Mouse (Mus musculus) adrenal gland, adult 8-10 months (tissue): ENCODE data around the gene Mettl6. TPM values are rescaled to one million over a fixed set of nuclear protein-coding genes. Genes with fewer than 3 reads are reported as not detected.
"Not testable (repeated sequence)": the region's sequence is repeated elsewhere in the genome, so short reads cannot be mapped to it uniquely, and the experiment has no call there.

ENCODE experiments used
- DNase-seq: peaks from one replicate; pipeline ENCODE4 v3.0.0; 2022
- total RNA-seq, 4 experiments: library from RNA; stranded (reverse); gene quantifications; 2 replicates each; pipeline ENCODE4 v1.2.4; 2022

The Mettl6 gene
- total RNA-seq, 4 experiments from 2014 or later = 22.4 to 33.2 (median 27.2) TPM

DNA sequence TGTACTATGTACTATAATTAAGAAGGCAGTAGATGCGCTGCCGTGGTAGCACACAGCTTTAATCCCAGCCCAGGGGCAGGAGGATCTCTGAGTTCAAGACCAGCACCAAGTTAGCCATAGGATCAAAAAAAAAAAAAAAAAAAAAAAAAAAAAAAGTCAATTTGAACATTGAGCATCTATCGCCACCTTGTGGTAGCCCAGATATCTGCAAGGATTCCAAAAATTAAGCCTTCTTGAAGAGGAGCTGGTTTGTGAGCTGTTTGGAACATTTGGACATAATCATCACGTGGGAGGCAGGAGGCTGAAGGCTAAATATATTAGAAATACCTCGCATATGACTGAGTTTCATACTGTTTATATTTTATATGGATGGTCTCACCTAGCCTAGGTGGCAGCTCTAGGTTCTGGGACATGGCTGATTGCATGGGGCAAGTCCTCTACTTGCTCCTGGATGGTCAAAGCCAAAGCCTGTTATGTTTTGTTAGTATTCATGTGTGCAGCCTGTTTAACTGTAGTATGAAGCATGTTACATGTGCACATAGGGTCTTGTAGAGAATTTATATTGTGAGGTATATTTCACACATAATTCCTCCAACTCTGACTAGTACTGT, 22.3 kb downstream of the Mettl6 start:
- DNase-seq = no peak

DNA sequence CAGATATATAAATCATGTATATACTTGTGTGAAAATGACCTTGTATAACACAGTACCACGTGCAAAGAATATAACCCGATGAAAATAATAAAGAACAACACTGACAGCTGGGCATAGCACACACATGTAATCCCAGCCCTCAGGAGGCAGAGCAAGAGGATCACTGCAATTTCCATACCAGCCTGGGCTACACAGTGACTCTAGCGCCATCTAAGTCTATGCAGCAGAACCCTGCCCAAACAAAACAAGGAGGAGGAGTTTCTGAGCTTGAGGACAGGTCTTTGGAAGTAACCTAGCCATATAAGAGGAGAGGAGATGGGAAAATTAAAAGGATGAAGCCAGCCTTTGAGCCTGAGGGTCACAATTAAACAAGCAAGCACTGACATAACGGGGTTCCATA, 25.1 kb downstream of the Mettl6 start:
- DNase-seq = no peak

DNA sequence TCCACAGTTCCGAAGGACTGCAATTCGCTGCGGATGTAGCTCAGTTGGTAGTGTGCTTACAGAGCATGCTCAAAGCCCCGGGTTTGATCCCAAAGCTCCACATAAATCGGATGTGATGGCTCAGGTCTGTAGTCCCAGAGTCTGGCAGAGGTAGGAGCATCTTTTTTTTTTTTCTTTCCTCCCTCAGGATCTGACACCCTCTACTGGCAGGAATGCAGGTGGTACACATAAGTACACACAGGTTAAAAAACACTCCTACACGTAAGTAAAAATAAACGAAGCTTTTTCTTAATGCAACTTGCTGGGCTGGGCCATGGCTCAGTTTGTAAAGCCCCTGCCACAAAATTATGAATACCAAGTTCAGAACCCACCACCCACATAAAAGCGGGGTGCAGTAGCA, 30.7 kb downstream of the Mettl6 start:
- DNase-seq = no peak

DNA sequence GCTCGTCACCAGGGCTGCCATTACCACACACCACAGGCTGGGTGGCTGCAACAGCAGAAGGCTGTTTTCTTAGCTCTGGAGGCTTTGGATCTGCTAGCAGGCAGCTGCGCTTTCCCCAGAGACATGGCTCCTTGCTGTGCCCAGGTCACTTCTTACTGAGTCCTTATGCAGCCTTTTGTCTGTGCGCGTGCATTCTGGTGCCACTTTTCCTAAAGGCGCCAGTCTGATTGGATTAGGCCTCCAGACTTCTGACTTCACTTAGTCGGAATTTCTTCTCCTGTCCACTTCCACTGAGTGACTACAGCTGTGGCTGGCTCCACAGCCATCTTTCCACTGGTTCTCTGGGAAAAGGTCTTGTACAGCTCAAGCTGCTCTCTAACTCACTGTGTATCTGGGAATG, 32.0 kb downstream of the Mettl6 start:
- DNase-seq = no peak

DNA sequence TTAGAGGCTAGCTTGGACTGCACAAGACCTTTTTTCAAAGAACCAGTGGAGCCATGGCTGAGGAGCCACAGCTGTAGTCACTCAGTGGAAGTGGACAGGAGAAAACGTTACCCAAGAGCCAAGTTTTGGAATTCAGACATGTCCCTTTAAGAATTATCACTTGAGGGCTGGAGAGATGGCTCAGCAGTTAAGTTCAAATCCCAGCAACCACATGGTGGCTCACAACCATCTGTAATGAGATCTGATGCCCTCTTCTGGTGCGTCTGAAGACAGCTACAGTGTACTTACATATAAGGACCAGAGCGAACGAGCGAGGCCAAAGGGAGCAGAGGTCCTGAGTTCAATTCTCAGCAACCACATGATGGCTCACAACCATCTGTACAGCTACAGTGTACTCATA, 32.6 kb downstream of the Mettl6 start:
- DNase-seq = not testable (repeated sequence)

DNA sequence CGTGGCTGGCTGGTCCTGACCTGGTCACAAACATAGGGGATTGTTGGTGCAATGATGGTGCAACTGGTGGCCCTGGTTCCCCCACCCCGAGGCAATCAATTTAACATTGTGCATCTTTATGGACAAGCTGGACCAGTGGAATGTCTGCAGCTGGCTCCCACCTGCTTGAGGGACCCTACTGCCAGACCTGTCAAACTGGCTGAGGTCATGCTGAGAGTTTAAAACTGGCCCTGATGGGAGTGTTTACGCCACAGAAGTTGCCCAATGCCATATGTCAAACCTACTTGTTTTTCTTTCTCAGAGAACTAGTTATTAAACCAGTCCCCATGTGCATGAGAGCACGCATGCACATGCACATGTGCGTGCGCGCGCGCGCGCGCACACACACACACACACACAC, 36.8 kb downstream of the Mettl6 start:
- DNase-seq = no peak

DNA sequence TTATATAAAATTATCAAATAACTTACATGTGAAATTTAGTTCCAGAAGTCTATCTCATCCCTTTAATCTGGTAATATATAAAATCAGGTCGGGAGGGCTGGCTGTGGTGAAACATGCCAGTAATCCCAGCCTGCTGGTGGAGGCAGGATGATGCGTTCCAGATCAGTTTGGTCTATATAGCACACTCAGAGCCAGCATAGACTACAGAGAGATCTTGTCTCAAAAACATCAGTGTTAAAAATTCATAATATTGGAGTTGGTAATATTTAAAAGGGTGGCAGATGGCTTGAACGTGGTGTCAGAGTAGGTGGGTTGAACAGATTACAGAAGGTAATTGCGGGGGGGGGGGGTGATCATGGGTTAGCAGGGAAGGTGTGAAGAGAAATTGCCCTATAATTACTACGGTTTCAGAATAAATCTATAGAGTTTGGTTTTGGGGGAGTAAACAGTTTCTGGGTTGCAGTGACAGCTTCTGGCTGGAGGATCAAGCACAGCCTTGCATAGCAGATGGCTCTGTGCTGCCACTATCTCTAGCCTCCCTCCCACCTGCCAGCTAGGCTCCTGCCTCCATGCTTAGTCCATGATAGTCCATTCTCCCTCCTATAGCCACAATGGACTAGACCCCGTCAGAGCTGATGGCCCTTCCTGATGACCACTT, 38.6 kb downstream of the Mettl6 start:
- no peak for DNase-seq

DNA sequence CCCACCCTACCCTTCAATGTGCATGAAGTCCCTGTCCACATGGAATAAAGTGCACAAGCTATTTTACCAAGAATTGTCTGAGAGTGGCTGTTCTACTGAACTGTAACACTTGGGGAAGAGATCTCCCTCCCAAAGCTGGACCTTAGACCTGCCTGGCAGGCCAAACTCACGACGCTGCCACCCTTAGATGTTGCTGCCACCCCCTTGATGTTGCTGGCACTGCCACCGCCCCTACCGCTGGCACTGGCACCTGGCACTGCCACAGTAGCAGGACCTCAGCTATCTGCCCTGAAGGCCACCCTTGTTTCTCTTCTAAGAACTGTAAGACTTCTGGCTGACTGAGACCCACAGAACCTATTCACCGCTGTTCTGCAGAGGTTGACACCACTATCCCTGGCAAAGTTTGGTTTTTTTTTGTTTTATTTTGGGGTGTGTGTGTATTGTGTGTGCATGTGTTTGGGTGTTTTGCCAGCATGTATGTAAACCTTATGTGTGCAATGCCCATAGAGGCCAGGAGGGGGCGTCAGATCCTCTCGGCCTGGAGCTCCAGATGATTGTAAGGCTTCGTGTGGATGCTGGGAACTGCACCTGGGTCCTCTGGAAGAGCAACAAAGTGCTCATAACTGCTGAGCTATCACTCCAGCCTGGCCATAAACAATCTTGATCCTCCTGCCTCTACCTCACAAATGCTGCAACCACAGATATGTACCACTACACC, 39.8 kb downstream of the Mettl6 start:
- no peak for DNase-seq

DNA sequence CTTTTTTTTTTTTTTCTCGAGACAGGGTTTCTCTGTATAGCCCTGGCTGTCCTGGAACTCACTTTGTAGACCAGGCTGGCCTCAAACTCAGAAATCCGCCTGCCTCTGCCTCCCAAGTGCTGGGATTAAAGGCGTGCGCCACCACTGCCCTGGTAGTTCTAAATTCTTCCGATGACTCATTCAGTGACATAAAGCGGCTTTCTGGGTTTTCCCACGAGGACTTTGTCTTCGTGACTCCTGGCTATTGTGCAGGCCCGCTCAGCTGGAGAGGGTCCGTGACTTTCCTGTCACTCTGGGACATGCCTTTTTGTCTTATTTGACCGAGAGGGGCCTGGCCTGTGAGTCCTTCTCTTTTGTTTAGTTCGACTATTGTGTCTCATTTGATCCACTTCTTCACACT, 40.9 kb downstream of the Mettl6 start:
- not testable (repeated sequence) for DNase-seq

DNA sequence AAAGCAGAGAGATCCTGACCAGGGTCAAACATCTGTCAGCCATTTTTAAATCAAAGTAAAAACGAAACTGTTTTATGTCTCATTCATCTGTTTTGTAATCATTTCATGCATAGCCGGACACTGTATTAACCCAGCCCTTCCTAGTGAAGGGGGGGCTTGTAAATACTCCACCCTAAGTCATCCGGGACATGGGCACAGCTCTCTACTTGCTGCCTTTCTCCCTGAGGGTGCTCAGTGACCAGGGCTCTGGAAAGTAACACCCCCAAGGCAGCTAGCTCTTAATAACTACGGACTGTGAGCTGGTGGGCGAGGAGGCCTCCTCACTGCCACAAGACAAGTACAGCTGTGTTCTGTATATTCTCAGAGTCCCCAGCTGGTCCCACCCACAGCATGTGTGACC, 45.8 kb downstream of the Mettl6 start:
- no peak for DNase-seq

DNA sequence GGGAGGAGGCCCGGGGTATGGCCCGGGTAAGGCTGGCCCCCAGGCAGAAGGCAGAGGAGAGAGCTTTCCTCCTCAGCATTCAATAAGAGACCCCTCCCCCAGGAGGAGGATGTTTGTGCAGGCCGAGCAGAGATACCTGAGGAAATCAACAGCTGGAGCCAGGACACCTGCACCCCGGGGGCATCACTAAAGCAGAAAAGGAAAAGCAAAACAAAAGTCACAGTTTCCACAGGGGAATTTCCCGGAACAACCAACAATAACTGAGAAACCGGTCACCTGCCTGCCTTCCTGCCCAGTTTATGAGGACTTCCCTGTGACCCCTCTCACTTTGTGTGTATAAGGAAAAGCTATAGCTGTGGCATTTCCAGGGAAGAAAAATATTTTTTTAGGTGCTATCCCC, 51.2 kb downstream of the Mettl6 start:
- DNase-seq = no peak

DNA sequence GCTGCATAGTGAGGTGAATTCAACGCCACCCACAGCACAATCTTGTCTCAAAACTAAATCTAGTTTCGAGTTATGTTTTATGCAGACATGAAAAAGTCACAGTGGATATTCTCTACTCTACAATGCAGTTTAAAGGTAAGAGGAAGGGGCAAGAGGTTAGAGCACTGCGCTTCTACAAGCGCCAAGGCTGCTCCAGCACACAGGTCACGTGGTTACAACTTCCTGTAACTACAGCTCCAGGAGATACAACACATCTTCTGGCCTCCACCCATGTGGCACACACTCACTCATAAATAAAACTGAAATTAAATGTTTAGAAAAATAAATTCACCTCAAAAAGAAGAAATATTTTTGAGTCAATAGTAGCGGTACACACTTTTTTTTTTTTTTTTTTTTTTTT, 54.1 kb downstream of the Mettl6 start:
- DNase-seq = no peak

DNA sequence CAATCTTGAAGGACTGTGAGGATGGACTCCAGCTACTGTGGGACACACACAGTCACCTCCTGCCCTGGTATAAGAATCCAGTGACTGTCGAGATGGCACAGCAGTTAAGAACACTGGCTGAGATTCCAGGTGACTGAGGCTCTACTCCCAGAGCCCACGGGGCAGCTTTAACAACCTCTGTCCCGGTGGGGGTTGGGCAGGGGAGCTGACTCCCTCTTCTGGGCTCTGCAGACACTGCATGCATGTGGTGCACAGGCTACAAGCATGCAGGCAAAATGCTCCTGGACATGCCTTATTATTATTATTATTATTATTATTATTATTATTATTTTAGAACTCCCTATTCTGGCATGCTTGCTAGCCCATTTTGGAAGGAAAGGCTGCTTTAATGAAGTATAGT, 54.6 kb downstream of the Mettl6 start:
- DNase-seq = no peak

DNA sequence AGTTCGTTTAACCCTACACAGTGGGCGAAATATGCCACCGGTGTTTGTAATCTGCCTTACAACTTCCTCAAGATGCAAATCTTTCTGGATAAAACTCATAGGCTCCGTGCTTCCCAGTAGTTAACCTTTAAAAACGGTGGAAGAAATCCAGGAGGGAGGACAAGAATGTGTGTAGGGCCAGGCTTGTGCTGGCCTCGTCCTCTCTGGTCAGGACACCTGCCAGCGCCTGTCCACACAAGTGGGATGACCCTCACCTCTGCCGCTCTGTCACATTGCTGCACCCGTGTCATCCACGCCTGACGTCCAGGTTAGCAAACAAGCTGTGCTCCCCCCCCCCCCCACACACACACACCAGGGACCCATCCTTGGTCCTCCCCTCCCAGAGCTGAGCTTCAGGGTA, 55.6 kb downstream of the Mettl6 start:
- no peak for DNase-seq

DNA sequence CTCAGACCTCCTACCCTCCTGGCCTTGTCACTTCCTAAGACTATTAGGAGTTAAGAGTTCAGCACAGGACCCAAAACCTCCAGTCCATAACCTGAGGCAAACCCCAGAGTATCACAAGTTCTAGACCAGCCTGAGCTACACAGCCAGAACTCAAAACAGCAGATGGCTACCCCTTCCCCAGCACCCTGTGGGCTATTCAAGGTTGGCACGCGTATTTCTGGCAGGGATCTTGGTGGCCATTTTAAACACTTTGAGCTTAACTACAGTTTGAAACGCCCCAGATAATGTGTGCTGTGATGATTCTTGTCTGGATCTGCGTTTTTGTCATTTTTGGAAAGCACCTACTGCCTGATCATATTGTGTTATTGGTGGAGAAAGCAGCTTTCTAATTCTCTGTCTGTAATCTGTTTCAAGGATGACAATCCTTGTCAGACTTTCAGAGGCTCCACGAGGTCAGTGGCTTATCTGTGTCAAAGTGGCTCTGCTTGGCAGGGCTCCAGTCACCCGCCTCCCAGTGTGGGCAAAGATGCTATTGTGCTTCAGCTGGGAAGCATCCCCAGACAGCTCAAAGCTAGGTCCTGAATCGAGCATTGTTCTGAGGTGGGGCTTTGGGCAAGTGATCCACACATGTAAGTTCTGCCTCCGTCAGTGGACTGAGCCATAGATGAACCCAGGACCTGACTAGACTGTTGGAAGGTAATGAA, 56.9 kb downstream of the Mettl6 start:
- DNase-seq = peak; percentile 82

DNA sequence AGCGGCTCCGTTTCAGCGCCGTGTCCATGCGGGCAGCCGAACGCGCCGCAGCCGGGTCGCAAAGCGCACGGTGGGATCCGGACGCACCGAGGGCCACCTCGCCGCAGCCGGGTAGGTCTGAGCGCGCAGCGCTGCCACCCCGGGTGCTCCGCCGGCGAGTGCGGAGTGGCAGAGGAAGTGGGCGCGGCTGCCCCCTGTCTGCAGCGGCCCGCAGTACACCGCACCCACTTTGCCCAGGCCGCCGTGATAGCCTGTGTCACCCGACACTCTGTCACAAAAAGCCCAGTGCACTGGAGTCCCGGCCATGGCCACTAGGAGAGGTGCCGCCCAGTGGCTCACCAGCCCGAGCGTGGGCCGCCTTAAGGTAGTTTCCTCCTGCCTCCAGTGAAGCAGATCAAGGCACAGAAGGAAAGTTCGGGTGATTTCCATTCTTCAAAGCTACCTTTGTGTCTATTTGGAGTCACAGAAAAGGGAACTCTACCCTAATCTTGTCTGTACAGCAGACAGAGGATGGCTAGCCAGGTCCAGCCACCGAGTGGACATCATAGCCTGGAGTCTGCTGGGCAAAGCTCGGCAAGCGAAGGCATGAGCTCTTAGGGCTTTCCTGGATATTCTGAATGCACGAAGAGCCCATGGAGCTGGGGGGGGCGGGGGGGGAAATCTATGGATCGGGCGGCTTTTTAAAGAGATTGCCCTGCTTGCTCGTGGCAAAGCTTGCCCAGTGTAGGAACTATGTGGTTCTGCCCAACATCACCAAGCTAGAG, 58.7 kb downstream of the Mettl6 start, which contains the start of gene Sh3bp5:
TSS of gene Sh3bp5 (minus strand) at position 149 of the 764 bp plus-strand sequence.
- peak; percentile 92 for DNase-seq

DNA sequence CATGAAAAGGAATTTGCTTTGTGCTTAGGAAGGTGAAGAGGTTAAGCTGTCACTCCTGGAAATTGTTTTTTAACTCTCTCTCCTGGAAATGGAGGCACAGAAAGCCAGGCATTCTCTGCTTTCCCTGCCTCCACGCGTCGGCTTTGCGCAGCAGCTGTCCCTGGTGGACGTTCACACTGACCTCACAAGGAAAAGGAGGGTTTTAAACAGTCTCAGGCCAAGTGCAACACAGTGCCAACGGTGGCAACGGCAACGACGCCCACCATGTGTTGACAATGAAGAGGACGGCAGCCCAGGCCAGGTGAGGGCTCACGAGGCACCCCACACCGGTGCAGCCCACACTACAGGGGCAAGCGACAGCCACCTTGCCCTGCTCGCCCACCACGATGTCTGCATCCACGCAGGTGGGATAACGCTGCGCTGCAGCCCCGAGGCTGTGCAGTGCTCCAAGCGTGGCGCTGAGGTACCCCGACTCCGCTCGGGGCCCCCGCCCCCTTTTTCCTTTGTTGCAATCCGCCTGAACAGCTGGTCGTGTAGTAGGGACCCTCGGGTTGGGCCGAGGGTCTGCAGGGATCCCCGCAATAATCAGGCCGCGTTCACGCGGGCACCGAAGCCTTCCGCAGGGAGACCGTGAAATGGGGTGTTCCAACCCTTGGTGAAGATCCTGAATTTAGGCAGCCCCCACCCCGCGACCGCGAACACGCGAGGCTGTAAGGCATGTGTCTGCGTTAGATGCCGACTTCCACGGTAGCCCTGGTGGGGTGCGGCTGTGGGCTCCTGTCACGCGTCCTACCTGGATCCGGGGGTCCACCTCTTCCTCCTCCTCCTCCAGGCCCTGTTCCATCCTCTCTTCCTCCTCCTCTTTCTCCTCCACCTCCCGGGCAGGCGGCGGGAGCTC, 59.6 kb downstream of the Mettl6 start:
- no peak for DNase-seq

DNA sequence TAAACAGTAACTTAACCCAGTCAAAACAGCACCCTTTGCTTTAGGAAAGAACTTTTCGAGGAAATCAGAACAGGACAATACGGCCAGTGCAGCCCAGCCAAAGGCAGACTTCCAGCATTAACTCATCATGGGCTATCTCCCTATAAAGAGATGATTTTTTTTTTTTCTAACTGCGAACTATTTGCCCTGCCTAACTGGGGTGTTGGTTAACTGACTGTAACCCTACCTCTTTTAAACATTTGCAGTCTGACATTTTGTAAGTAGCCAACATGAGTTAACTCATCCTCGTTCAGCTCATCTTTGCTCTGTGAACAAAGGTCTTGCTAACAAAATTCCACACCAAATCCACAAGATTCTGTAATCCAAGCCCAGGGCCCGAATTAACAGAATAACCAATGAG, 60.4 kb downstream of the Mettl6 start:
- no peak for DNase-seq

DNA sequence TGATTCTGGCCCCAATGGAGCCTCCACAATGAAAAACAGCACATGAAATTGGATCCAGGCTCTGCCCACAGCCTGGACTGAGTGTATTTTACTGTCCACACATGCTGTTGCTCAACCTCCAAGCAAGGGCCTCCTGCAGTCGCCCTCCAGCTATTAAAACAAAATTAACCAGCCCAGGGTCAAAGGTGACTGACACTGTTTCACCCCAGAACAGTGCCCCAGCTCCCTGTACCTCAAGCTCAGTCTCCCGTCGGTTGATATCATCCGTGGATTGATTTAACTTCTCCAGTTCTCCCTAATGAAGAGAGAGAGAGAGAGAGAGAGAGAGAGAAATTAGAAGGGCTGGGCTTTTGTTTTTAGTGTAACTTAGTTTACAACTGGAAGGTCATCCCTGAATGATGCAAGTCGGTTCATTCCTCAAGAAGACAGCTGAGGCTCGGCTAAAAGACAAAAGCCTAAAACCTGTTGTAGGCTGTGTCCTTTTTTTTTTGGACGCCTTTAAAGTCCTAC, 60.9 kb downstream of the Mettl6 start:
- no peak for DNase-seq

DNA sequence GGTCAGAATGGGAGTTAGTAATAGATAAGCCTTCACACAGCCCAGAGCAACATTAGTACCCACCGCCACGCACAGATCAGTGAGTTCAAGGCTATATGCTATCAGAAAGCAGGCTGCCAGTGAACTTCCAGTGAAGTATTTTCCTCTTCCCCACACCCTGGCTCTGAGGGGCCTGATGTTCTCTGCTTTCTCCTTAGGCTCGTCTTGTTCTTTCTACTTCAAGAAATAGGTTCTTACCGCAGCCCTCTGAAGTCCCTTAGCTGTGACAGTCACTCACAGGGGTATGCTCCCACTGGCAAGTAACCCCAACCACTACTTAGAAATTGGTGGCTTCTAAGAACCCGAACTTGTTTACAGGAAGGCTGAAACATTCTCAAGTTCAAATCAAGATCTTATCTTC, 61.7 kb downstream of the Mettl6 start:
- no peak for DNase-seq

DNA sequence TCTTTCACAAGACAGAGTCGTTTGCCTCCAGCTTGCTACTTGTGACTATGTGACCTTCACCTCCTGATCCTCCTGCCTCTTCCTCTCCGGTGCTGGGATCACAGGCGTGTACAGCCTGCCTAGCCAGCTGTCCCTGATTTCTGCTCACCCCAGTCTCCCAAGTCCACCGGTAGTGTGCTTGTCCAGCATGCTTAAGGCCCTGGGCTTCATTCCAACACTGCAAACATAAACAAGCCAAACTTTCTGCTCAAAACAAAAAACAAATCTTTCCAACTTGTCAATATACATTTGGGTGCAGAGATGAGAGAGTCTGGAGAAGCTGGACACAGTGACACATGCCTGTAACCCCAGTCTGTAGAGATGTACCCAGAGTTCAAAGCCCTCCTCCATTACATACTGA, 62.4 kb downstream of the Mettl6 start:
- no peak for DNase-seq
